Mouse (Mus musculus) liver, embryonic 14.5 days (tissue): ENCODE measurements at regions not wholly inside any gene's neighbourhood (a gene's known extent, or its start where the extent isn't known, plus 50 kb on each side); places are given as distances from the start of the nearest gene placed in this dataset.

Source experiments
- CTCF ChIP-seq: IDR thresholded peaks from 2 replicates; pipeline ENCODE4 v1.5.1; 2016; ENCODE audit warnings: antibody characterized with exemption, low read depth, control low read depth
- EP300 ChIP-seq: IDR thresholded peaks from 2 replicates; pipeline ENCODE4 v1.6.1; 2016; ENCODE audit warnings: antibody characterized with exemption, low read depth

GRCm38 (mm10) chr1:61205137-61205536 is 227.4 kb downstream of the Icos start:
- TF ChIP-seq CTCF = no peak
- TF ChIP-seq EP300 = no peak
